Mouse (Mus musculus) naive thymus-derived CD4-positive, alpha-beta T cell, adult 2 months (primary cell): ENCODE measurements around the gene 4930404H24Rik.

Experiments
- DNase-seq: peaks from one replicate; pipeline ENCODE4 v3.0.0-alpha.2; 2011; ENCODE audit warnings: low read depth

The 4930404H24Rik gene

DNA sequence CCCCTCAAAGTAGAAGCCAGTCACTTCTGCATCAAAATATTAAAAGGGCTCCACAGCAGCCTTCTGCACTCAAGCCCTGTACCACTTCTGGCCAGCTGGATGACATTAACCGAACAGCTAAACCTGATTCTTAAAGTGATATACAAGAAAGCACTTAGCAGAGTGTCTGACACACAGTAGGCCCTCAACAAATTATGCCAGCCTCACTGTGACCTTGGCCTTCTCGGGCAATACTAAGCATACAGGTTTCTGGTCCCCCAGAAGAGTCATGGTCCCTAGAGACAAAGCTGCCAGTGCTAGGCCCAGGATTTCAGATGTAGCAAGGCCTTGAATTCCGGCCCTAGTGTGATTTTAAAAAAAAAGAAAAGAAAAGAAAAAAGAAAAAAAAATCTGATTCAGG, 46.3 kb downstream of the 4930404H24Rik start:
- no peak for DNase-seq

DNA sequence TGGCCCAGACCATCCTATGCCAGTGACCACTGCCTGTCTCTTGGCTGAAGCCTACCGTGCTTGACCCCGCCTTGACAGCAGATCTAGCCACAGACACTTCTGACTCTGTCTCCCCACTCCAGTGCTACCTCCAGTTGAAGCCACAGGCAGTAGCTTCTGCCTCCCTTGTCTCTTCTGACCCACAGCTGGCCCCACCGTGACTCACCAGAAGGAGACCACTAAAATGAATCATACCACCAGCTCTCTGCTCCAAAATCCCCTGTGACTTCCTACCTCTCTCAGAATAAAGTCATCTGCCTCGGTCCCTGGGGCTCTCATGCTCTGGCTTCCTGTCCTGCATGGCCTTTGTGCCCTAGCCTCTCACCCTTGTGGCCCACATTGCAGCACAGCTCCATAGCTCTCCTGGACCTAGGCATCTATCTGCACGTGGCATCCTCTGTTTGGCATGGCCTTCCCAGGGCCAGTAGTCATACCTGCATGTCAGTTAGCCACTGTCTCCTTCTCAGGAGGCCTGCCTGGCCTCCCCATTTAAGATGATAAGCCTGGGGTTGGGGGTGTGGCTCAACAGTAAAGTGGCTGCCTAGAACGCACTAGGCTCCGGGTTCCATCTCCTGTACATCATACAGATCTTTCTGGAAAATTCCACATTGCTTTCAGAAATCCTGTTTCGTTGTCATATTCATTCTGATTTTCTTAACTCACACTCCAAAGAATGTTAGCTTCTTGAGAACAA, 50.5 kb downstream of the 4930404H24Rik start:
- no peak for DNase-seq
